Mouse (Mus musculus) liver, embryonic 18 days (tissue): Measurements from ENCODE around the gene Defb26. TPM values are rescaled to one million over a fixed set of nuclear protein-coding genes. Genes with fewer than 3 reads are reported as not detected.

ENCODE experiments used
- polyA plus RNA-seq: library from polyadenylated mRNA; depleted of rRNA; stranded (reverse); fragments of >200 nt; gene quantifications from 2 replicates; pipeline ENCODE4 v1.2.3, GENCODE M21; 2012; rRNA removed

Gene Defb26
- not detected in 2 replicates for polyA plus RNA-seq

DNA sequence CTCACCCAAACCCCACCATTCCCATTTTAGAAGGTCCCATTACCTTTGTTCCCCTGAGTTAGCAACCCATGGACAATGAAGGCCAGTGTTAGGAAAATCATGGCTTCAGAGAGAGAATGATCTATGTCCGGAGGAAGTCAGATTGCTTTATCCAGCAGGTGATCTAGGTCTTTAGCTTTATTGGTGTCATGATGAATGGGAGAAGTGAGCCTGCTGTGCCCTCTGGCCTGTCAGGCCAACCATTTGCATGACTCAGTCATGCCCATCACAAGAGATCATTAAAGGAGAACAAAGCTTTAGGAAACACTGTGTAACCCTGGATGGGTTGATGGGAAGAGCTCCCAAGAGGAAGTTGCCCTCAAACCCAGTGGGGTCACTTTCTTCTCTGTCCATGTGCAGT lies at the start of gene Defb26:
Gene Defb26, minus strand, starts transcription at position 101 of the 400 bp plus-strand sequence.

DNA sequence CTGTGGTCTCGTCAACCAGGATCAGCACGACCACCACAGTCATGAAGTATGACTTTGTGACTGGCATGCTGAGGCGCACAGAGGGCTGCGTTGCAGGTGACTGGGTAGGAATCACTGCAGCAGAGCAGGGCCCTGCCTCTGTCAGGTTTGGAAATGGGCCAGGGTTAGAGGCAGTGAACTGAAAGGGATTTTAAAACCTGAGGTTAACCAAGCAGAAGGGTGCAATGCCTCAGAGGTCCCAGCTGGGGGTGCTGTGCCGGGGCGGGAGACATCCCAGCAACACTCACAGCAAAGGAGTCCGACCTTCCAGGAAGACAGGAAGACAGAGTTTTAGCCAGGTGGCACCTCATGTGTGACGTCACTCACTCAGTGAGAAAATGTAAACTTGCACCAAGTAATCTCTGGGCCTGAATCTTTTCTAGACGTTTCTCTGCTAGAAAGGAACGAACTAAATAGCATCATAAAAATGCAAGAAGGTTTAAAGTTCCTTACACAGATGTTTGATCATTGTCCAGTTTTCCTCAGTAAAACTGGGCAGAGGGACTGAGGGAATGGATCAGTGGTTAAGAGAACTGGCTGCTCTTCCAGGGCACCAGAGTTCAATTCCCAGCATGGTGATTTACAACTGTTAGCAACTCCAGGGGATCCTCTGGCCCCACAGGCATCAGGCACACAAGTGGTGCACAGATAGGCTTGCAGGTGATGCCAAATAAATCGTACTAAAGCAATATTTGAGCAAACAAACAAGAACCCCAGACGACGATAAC lies 28.6 kb upstream of the Defb26 start, which contains the start of gene Defb29:
Gene Defb29, minus strand, starts transcription at position 155 of the 767 bp plus-strand sequence.

DNA sequence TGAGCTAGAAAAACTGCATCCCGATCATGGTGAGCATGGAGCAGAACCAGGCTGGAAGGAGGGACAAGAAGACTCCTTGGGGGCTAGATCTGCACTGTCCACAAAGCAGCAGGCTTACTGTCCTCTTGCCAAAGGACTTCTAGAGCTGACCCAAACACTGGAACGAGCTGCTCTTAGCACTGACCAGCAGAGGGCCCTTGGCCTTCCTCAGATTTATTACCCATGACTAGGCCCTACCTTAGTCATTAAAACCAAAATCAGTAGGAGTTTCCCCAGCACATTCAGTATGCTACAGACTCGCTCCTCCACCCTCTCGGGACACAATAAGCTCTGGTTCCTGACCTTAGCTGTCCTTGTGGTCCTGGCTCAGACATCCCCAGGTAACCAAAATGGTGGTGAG lies 6.5 kb upstream of the Defb26 start, which contains the start of gene Defb28:
Gene Defb28, plus strand, starts transcription at position 275 of the 400 bp plus-strand sequence.

DNA sequence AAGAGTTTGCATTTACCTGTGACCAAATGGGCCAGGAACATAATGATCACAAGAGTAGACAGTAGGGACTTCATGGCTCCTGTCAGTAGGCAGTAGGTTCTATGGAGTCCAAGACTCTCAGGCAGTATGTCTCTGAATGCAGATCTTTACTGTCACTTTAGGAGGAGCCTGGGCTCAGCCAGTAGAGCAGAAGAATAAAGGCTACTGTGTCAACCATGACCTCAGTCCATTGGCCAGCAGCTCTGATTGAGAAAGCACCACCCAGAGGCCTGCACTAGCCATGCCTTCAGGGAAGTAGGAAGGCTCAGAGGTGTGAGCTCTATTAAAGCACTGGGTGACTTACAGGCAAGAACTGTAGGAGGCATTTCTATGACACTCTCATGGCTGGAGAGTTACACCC lies 21.5 kb downstream of the Defb26 start, which contains the start of gene Defb22:
Gene Defb22, minus strand, starts transcription at position 101 of the 400 bp plus-strand sequence.

DNA sequence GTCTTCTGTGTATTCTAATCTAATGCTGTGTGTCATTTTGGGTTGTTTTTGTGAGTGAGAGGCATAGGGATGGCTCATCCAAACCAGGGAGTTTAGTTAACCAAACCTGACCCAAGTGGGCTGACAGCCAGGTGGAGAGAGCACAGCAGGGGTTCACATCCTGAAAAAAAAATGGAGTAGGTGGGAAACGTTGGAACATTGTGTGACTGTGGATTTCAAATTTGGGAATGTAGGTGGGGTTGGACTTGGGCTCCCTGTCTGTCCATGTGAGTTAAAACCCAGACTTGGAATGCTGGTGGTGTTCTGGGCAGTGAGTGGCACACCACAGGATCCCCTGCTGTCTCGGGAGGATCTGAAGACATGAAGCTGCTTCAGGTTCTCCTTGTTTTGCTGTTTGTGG lies 34.7 kb downstream of the Defb26 start, which contains the start of gene Defb20:
Gene Defb20, plus strand, starts transcription at position 301 of the 400 bp plus-strand sequence.

DNA sequence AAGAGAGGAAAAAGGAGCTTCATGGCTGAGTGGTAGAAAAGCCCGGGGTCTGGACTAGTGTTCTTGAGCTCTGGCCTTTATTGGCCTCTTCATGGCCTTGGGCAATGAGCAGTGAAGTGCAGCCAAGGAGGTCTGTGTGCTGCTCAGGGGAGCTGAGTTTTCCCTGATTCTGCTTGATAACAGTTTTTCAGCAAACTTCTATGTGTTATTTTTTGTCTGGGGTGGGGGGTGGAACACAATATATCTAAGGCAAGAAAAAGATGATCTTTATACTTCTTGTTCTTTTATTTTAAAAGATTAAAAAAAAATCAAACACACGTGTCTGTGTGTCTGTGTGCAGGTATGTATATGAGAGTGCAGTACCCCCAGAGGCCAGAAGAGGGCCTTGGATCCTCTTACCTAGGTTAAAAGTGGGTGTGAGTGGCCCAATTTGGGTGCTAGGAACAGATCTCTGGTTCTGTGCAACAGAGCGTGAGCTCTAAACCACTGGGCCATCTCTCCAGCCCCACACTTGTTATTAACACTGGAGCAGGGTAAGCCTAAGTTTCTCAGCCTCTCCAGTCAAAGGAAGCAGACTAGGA lies 46.8 kb downstream of the Defb26 start, which contains the start of gene Defb23:
Gene Defb23, minus strand, starts transcription at position 51 of the 581 bp plus-strand sequence.

Other genes starting within 250 kb of the Defb26 start
- 11.9 and 12.3 TPM in 2 replicates for gene Tbc1d20, start 217.9 kb downstream of the Defb26 start, polyA plus RNA-seq
- 43.3 and 47.3 TPM in 2 replicates for gene Rbck1, start 179.0 kb downstream of the Defb26 start, polyA plus RNA-seq
- 2.0 and 2.2 TPM in 2 replicates for gene Trib3, start 167.7 kb downstream of the Defb26 start, polyA plus RNA-seq
- not detected in 2 replicates for gene Nrsn2, start 135.1 kb downstream of the Defb26 start, polyA plus RNA-seq
- 3.6 and 4.4 TPM in 2 replicates for gene Sox12, start 113.6 kb downstream of the Defb26 start, polyA plus RNA-seq
- 5.4 TPM in 2 replicates for gene Zcchc3, start 96.7 kb downstream of the Defb26 start, polyA plus RNA-seq
- gene 6820408C15Rik, start 96.1 kb downstream of the Defb26 start, polyA plus RNA-seq = 0.14 and 0.15 TPM in 2 replicates
- gene Defb23, start 47.1 kb downstream of the Defb26 start, polyA plus RNA-seq = not detected in 2 replicates
- gene Defb20, start 34.6 kb downstream of the Defb26 start, polyA plus RNA-seq = not detected in 2 replicates
- gene Defb22, start 21.6 kb downstream of the Defb26 start, polyA plus RNA-seq = not detected in 2 replicates
- not detected in 2 replicates for gene Defb28, start 6.6 kb upstream of the Defb26 start, polyA plus RNA-seq
- not detected in 2 replicates for gene Defb29, start 28.4 kb upstream of the Defb26 start, polyA plus RNA-seq
- gene Gm17416, start 57.6 kb upstream of the Defb26 start, polyA plus RNA-seq = not detected in 2 replicates
- gene Defb21, start 61.1 kb upstream of the Defb26 start, polyA plus RNA-seq = not detected in 2 replicates
- not detected in 2 replicates for gene Defb19, start 68.6 kb upstream of the Defb26 start, polyA plus RNA-seq
- gene Defb45, start 87.7 kb upstream of the Defb26 start, polyA plus RNA-seq = not detected in 2 replicates
- not detected in 2 replicates for gene Defb36, start 92.6 kb upstream of the Defb26 start, polyA plus RNA-seq
- not detected in 2 replicates for gene Defb25, start 111.4 kb upstream of the Defb26 start, polyA plus RNA-seq
- gene Rem1, start 115.3 kb upstream of the Defb26 start, polyA plus RNA-seq = 1.1 and 1.2 TPM in 2 replicates
- 50.0 and 56.9 TPM in 2 replicates for gene H13, start 157.8 kb upstream of the Defb26 start, polyA plus RNA-seq
- gene Mcts2, start 175.3 kb upstream of the Defb26 start, polyA plus RNA-seq = 5.8 and 5.9 TPM in 2 replicates
- 51.1 and 55.1 TPM in 2 replicates for gene Id1, start 224.6 kb upstream of the Defb26 start, polyA plus RNA-seq
- gene Cox4i2, start 242.5 kb upstream of the Defb26 start, polyA plus RNA-seq = 0.78 and 0.91 TPM in 2 replicates